Mouse (Mus musculus) cerebellum, adult 8-10 months (tissue): Measurements from ENCODE around the gene Rffl.

ENCODE experiments used
- DNase-seq: peaks from one replicate; pipeline ENCODE4 v3.0.0; 2022

The Rffl gene

DNA sequence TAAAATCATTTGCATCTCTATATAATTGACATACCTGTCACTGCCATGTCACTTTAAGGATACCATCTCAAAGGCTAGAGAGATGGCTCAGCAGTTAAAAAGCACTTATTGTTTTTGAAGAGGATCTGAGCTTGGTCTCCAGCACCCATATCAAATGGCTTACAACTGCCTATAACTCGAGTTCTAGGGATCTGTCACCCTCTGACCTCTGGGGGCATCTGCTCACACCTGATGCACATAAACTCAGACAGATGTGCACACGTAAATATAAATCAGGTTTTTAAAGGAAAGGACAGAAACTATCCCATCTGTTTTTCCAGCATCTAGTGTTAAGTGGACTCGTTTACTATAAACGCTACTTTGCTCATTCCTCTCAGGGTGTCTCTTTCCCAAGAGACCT lies 107.7 kb downstream of the Rffl start:
- DNase-seq = no peak

- no peak for DNase-seq
Measured at GRCm38 (mm10) chr11:82762286-82762829, 108.7 kb downstream of the Rffl start.

- no peak for DNase-seq
Measured at GRCm38 (mm10) chr11:82755919-82756318, 115.1 kb downstream of the Rffl start.
